Mouse (Mus musculus) heart, adult 11 months (tissue): ENCODE data around the gene Ddhd1.
A peak's percentile ranks its signal among the peaks of the same experiment; 100 is the strongest.

Source experiments
- DNase-seq: peaks from one replicate; pipeline ENCODE4 v3.0.0; 2022

Ddhd1 gene

DNA sequence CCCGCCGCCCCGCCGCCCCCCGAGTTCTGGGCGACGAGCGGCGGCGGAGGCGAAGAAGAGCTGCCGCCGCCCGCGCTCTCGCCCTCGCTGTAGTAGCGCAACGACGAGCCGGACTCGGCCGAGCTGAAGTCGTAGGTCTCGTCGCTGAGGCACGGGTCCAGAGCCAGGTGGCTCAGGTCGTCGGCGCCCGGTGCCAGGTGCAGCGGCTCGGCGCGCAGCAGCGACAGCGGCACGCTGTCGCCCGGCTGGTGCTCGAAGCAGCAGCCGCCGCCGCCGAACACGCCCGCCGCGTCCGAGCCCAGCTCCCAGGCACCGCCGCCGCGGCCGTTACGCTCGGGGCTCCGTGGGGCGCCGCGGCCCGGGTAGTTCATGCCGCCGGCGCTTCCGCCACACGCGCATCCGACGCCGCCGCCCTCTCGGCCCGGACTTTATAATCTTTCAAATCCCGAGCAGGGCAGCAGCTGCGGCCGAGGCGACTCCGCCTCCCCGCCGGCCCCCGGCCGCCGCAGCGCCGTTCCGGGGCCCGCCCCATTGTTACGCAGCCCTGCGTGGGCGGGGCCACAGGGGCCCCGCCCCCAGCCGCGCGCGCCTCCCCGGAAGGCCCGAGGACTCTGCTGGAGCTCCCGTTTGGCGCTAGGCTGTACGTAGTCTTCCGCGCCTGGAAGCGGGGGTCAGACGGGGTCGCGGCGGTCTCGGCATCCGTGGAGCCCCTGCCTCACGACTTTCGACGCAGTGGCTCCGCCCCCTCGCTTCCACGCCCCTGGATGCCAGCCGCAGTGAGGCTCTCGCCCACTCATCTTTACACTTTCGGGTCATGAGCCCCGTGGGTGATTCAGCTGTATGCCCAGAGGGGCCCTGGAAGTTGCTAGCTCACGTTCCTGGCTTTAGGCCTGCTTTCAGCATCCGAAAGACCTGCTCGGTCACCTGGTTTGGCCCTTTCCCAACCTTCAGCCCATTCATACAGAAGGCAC is at the start of gene Ddhd1:
Ddhd1 (minus strand) TSS at position 503 of the 971 bp plus-strand sequence.
- DNase-seq: peak; percentile 99

DNA sequence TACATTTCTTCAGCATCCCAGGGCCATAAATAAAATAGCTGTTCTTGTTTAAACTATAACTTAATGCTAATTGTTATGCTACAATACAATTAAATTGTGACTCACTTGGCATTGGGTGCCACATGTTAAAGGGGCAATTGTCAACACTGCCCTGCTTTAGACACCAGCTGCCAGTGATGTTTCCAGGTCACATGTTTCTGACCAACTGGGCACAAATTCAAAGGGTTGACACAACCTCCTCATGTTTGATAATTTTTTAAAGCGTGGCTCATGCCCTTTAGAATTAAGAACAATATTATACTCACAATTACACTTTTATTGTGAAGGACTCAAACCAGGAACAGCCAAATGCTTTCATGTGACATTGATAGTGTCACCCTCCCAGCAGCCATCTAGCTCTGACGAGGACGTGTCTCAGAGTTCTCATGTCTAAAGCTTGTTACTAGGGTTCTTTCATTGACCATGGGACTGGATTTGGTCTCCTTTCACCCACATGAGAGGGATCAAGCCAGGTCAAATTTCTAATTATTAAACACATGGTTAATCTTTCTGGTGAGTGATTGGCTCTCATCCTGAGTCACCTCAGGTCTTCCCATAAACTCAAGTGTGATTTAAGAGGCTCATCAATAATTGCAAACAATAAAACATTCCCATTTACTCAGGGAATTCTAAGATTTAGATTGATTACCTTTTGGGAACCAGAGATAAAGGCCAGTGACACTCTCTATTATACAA is 49.4 kb upstream of the Ddhd1 start:
- DNase-seq: peak; percentile 34

DNA sequence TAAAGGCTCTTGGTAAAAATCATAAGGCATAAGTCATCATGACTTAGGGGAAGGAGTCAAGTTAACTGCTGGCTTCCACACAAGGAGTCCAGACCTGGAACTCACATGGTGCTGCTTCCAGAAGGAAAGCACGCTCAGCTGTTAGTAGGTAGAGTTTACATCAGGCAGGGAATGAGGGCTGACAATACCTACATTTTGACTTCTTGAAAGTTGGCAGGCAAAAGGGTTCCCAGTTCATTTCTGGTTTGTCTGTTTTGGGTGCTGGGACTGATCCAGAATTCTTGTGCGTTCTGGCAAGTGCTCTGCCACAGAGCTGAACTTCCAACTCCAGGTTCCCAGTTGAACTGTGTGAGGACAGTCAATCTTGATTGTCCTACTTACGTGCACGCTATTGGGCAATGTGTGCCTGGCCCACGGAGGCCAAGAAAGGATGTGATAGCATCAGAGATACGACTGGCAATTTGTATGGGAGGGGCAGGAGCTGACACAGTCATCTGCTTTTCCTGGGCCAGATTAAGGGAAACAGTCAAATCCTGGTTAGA is 42.2 kb upstream of the Ddhd1 start:
- DNase-seq: peak; percentile 84

- DNase-seq: peak; percentile 6
Observed at GRCm38 (mm10) chr14:45698867-45699266, 40.9 kb upstream of the Ddhd1 start.

DNA sequence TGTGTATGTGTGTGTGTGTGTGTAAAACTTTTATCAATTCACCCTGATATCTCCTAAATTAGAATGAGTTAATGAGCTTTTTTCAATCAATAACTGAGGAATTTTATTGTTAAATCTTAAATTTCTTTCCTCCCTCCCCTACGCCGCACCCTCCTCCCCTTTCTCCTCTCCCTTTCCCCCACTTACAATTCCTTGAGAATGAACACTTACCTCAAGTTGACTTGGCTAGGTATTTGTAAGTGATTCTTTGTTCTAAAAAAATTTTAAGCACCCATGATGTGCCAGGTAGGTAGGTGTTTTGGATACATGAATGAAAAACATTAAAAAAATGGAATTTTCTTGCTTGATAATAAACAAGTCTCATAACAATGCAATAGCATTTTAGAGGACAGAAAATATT is 38.2 kb upstream of the Ddhd1 start:
- DNase-seq: no peak

- DNase-seq: peak; percentile 35
Observed at GRCm38 (mm10) chr14:45693891-45694290, 35.9 kb upstream of the Ddhd1 start.

DNA sequence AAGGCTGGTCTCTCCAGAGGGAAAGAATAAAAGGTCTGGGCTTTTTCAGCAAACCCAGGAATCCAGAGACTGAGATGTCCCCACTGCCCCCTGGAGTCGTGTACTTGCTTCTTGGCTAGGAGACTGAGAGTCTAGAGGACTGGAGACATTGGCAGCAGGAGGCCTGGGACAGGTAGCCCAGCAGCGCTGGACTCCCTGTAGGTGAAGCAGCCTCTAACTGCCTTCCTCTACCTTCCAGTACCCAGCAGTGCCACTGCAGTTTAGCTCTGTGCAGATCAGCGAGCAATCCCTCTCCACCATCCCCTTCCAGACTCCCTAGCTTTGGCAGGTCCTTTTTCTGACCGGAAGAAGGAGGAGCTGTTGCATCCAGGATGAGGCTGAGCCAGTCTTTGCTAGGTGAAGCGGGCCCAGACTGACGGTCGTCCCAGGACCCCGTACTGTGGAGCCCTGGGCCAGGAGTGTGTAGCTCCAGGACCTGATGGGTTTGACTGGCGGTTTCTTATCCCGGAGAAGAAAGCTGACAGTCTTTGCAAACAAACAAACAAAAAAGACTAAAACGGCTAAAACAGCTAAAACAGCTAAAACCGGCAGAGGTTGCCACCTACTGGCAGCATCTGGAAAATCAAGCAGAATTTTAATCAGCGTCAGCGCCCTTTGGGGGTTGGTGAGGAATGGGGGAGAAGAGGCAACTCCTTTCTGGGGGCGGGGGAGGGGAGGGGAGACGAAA is 32.7 kb upstream of the Ddhd1 start:
- DNase-seq: peak; percentile 94

GRCm38 (mm10) chr14:45685313-45685712 is 27.4 kb upstream of the Ddhd1 start:
- no peak for DNase-seq

DNA sequence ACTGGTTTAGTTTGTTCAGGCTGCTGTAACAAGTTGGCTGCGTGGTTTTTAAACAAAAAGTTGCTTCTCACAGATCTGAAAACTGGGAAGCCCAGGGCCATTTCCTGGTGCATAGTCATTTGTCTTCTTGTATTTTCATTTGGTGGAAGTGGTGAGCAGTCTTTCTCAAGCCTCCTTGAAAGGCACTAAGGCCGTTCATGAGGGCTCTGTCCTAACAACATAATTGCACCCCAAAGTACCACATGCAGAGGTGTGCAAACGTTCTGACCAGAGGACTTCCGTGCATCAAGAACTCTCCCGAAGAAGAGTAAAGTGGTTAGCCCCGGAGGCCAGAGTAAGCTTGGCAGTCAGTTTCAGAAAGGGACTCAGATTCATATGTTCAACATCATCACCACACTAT is 18.8 kb upstream of the Ddhd1 start:
- DNase-seq: no peak

DNA sequence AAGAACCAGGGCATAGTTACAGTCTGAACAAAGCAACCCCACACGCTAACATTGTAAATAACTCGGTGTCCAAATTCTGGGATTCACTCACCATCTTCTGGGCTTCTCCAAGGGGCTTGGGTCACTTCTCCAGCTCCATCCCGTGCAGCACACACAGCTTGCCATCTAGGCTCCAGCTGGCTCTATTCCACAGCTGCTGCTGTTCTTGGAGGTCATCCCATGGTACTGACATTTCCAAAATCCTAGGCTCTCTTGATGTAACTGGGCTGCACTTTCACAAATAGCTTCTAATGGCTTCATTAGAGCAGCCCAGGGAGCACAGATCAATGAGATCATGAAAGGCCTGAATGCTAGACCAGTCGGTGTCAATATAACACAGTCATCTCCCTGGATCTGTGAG is 10.4 kb upstream of the Ddhd1 start:
- DNase-seq: peak; percentile 96

- DNase-seq: peak; percentile 96
Observed at GRCm38 (mm10) chr14:45667231-45667630, 9.3 kb upstream of the Ddhd1 start.

DNA sequence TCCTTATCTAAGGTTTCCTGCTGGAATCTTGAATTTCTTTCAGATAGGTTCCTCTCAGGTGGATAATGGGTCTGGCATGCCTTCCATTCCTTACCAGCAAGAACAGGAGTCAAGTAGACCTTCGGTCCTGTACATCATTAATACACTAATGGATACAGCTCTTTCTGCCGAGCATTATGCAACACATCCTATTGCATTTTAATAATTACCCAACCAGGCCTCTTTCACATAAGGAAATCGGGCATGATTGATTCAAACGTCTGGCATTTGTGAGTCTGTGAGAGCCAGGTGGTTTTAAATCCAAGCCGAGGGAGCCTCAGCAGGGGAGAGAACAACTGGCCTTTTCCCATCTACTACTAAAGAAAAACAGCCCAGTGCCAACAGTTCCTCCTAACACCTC is 3.6 kb upstream of the Ddhd1 start:
- DNase-seq: no peak

DNA sequence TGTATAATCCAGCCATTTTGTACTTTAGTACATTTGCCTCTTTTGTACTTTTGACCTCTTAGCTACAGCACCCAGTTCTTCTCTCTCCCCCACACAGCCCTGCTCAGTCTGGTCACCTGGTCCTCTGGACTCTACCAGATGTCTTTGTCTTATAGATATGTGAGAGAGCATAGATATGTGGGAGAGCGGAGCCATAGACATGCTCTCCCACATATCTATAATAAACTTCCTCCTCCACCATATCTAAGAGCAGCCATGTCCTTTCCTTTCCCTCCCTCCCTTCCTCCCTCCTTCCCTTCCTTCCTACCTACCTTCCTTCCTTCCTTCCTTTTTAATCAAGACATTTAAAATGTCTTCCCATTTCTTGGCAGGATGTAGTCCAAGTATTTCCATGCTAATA is 2.4 kb upstream of the Ddhd1 start:
- no peak for DNase-seq

GRCm38 (mm10) chr14:45656831-45657640 is 907 bp downstream of the Ddhd1 start:
- DNase-seq: peak; percentile 96

DNA sequence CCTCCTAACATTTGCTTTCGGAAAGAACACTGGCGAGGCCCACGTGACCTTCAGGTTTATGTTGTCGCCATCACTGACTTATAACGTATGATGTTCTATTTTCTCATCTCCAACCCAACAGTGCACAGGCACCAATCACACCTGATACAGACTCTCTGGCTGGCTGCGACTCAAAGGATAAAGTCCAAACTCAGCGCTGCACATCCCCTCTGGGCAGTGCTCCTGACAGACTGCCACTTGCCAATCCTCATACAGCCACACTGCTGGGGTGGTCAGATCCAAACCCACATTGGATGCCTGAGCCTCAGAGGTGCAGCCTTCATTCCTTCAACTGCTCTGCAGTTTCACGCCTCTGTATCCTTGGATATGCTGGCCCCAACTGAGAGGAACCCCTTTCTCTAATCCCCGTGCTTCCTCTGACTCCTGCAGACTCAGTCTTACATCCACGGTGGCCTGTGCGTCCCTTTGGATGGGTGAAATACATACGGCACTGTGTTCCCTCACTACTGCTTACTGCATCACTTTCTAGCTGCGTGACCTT is 3.0 kb downstream of the Ddhd1 start:
- DNase-seq: peak; percentile 81

DNA sequence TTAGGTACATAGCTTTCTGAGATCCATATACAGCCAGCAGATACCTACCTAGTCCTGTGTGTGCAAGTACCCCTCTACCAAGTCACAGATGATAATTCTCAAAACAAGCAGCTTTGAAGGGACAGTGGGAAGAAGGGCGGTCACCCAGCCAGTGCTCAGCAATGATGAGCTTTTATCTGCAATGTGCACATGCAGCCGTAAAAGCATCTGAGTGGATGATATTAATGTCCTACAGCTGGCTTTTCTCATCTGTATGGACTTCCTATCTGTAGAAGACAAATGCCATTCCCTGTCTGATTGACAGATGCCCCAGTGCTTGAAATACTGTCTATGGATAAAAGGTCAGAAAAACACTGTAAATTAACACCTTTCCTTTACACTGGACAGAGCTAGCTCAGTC is 4.2 kb downstream of the Ddhd1 start:
- DNase-seq: peak; percentile 27

DNA sequence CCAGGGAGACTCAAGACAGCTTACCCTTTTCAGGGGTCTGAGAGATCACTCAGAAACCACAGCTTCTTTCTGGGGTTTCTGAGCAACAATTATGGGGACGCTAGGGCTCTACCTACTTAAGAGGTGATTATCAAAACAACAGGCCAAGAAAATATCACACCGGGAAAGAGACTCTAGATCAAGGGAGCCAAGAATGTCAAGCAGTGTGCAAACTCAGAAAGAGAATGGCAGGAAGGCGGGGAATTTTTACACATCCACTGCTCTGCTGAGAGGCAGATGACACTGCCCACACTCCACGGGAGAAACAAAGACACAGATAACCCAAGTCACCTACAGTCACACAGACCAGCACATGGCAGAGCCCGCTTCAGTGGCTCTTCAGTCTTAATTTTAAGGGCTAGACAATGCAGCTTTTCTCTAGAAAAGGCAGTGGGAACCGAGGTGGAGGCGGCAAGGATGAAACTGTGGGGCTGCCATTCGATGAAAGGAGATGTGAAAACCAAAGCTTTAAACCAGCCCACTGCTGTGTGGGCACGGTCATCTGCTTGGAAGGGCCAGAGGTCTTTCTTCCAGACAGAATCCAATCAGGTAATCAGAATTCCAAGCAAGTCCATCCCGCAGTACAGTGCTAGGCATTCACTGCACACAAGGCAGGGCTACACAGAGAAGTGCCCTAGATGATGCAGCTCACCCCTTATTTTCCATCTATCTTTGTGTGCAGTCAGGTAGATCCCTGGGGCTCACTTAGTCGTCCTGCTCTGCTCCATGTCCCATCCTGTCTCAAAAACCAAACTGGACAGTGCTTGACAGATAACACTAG is 8.7 kb downstream of the Ddhd1 start:
- DNase-seq: peak; percentile 59

DNA sequence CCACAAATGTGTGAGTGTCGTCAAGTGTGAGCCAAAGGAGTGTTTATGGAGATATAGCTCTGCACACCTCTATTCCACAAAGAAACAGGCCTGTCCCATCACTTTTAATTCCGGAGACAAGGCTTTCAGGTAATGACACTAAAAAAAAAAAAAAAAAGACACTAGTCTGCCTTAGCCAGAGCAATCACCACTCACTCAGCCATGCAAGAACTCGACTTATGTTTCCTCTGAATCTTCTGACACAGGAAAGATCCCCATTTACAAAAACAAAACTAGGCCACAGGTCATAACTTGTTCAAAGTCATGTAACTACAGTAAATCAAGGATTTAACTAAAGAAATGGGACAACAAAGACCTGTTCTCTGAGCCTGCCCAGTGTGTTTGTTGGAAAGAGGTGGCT is 9.8 kb downstream of the Ddhd1 start:
- DNase-seq: no peak

- peak; percentile 86 for DNase-seq
Observed at GRCm38 (mm10) chr14:45647632-45648031, 10.3 kb downstream of the Ddhd1 start.

DNA sequence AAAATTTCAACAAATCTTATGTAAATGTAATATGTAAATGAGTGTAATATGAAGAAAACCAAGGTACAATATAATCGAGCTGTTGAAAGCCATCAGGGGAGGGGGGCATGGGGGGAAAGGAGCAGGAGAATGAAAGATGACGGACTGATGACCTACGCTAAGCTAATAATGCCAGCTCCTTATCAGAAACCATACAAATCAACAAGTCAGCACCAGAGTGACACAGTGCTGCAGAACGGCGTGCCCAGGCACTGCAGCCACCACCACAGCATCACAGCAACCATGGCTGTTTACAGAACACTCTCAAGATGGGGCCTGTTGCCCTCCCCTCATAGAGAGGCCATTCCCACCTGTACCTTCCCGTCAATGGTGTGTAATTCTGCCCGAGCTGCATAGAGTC is 10.8 kb downstream of the Ddhd1 start:
- peak; percentile 51 for DNase-seq

DNA sequence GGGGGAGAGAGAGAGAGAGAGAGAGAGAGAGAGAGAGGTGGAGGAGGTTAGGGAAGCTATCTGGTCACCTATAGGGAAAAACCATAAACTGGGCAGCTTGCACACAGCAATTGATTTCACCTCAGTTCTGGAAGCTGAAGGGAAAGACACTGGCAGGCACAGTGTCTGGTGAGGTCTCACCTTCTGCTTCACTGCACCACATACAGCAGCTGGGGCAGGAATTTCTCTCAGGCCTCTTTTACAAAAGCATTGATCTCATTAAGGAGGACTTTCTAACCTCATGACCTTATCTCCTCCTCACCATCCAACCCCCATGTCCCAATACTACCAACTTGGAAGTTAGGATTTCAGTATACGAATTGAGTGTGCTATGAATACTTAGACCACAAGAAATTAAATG is 13.2 kb downstream of the Ddhd1 start:
- DNase-seq: peak; percentile 8
